Mouse (Mus musculus) spleen, adult 2 months (tissue): ENCODE results near the gene Slc35d2.

Experiments used
- CTCF ChIP-seq: fragments of 200-500 bp; IDR thresholded peaks from 2 replicates; pipeline ENCODE4 v1.5.1; 2011; ENCODE audit warnings: mild to moderate bottlenecking, inconsistent platforms; ENCODE audit not compliant: insufficient read depth, insufficient read length, insufficient replicate concordance; ENCODE audit errors: extremely low read depth
- POLR2A ChIP-seq: fragments of 200-500 bp; IDR thresholded peaks from 2 replicates; pipeline ENCODE4 v1.6.1; 2011; ENCODE audit warnings: low read depth, low read length, inconsistent platforms

DNA sequence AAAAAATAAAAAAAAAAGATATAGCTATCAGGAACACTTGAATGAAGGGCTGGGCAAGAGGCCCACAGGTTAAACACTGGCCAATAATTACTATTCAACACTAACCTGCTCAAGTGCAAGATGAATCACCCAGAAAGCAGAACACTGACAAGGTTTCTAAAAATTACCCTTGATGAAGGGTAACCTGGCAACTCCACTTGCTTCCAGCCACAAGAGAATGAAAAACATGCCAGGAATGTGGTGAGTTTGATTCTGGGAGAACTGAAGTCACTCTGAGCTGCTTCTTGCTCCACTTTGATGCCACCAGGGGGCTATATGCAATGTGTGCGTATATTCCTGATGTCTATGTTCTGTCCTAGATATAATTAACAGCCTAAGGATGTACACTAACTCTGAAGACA, 26.0 kb upstream of the Slc35d2 start:
- no peak for TF ChIP-seq CTCF
- TF ChIP-seq POLR2A = no peak
